Mouse (Mus musculus) thymus, adult 2 months (tissue): Measurements from ENCODE around the gene Irf9.

ENCODE experiments used
- CTCF ChIP-seq: fragments of 200-500 bp; IDR thresholded peaks from 2 replicates; pipeline ENCODE4 v1.5.1; 2012; ENCODE audit warnings: mild to moderate bottlenecking, control low read depth, low read length, moderate library complexity, borderline replicate concordance; ENCODE audit not compliant: control insufficient read depth, poor library complexity, insufficient read depth; ENCODE audit errors: extremely low read depth
- POLR2A ChIP-seq: fragments of 200-500 bp; IDR thresholded peaks from 2 replicates; pipeline ENCODE4 v1.6.1; 2012; ENCODE audit warnings: mild to moderate bottlenecking, low read length, control low read depth, moderate library complexity; ENCODE audit not compliant: control insufficient read depth, poor library complexity, insufficient read depth; ENCODE audit errors: extremely low read depth

DNA sequence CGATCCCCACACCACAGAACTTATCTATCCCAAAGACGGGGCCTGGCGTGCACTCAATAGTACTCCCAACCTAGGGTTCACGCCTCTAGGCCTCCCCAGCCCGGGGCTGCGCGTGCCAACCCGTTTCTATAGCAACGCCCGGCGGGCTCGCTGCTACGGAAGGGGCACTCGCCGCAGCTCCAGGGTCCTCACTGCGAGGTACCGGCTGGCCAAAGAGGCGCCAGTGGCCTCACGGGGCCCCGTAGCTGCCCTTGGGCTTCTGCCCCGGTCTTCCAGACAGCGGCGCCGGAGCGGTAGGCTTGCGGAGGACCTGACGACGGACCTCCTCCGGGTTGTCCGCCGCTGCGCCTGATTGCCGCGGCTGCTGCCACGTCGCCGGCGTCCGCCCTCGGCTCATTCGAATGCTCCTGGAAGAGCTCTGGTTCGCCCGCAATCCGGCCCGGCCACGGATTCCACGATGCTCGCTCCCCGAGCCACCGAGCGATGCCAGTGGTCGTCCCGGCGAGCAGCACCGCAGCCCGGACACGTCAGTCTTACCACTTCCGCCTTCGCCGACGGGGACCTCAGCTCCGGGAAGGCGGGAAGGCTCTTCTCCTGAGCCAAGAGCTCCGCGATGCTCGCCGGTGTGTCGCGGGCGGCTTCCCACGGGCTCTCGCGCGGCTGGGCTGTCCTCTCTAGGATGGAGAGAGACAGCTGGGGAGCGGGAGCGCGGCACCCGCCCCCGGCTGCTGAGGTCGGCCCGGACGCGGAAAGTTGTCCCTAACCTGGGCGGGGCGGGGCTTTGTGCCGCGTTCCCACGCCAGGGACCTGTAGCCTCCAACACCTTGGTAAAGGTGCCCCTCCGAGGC is 39.9 kb downstream of the Irf9 start, which contains the start of gene Tm9sf1:
- peak; percentile 51; the same call in 1 of the 2 replicates for TF ChIP-seq CTCF
- peak; percentile 56; the same call in 1 of the 2 replicates for TF ChIP-seq POLR2A
